Mouse (Mus musculus): Measurements from ENCODE around the gene Rab3gap1. TPM values are rescaled to one million over a fixed set of nuclear protein-coding genes. Genes with fewer than 3 reads are reported as not detected.
A peak's percentile ranks its signal among the peaks of the same experiment; 100 is the strongest.

Gene Rab3gap1
- total RNA-seq (2015) (11.7 and 12.1 TPM in 2 replicates), total RNA-seq (2017) (29.4 and 35.5 TPM in 2 replicates)

GRCm38 (mm10) chr1:127868300-127869261 lies at the start of gene Rab3gap1:
TSS of gene Rab3gap1 (plus strand) at chr1:127868773.
- peak; percentile 100 for ATAC-seq (ENCODE audit: poor library complexity, severe bottlenecking)

GRCm38 (mm10) chr1:127827325-127827724 lies 41.2 kb upstream of the Rab3gap1 start:
- ATAC-seq (ENCODE audit: poor library complexity, severe bottlenecking), result peak; percentile 69

GRCm38 (mm10) chr1:127830215-127830921 lies 38.2 kb upstream of the Rab3gap1 start:
- ATAC-seq (ENCODE audit: poor library complexity, severe bottlenecking), result peak; percentile 73

GRCm38 (mm10) chr1:127833714-127834113 lies 34.9 kb upstream of the Rab3gap1 start:
- no peak for ATAC-seq (ENCODE audit: poor library complexity, severe bottlenecking)

- ATAC-seq (ENCODE audit: poor library complexity, severe bottlenecking), result no peak
Observed at GRCm38 (mm10) chr1:127834202-127834601, 34.4 kb upstream of the Rab3gap1 start.

GRCm38 (mm10) chr1:127836619-127837018 lies 32.0 kb upstream of the Rab3gap1 start:
- ATAC-seq (ENCODE audit: poor library complexity, severe bottlenecking), result peak; percentile 82

GRCm38 (mm10) chr1:127838602-127839001 lies 30.0 kb upstream of the Rab3gap1 start:
- ATAC-seq (ENCODE audit: poor library complexity, severe bottlenecking), result no peak

- no peak for ATAC-seq (ENCODE audit: poor library complexity, severe bottlenecking)
Observed at GRCm38 (mm10) chr1:127845472-127845871, 23.1 kb upstream of the Rab3gap1 start.

- ATAC-seq (ENCODE audit: poor library complexity, severe bottlenecking), result peak; percentile 67
Observed at GRCm38 (mm10) chr1:127850075-127850610, 18.4 kb upstream of the Rab3gap1 start.

GRCm38 (mm10) chr1:127854486-127855222 lies 13.9 kb upstream of the Rab3gap1 start, which contains the start of gene Map3k19:
TSS of gene Map3k19 (minus strand) at chr1:127855031.
- ATAC-seq (ENCODE audit: poor library complexity, severe bottlenecking), result no peak

- ATAC-seq (ENCODE audit: poor library complexity, severe bottlenecking), result peak; percentile 40
Observed at GRCm38 (mm10) chr1:127858945-127859648, 9.5 kb upstream of the Rab3gap1 start.

GRCm38 (mm10) chr1:127859799-127860400 lies 8.7 kb upstream of the Rab3gap1 start:
- no peak for ATAC-seq (ENCODE audit: poor library complexity, severe bottlenecking)

- ATAC-seq (ENCODE audit: poor library complexity, severe bottlenecking), result no peak
Observed at GRCm38 (mm10) chr1:127860492-127860891, 8.1 kb upstream of the Rab3gap1 start.

- no peak for ATAC-seq (ENCODE audit: poor library complexity, severe bottlenecking)
Observed at GRCm38 (mm10) chr1:127861900-127862299, 6.7 kb upstream of the Rab3gap1 start.

GRCm38 (mm10) chr1:127863806-127864205 lies 4.8 kb upstream of the Rab3gap1 start:
- no peak for ATAC-seq (ENCODE audit: poor library complexity, severe bottlenecking)

GRCm38 (mm10) chr1:127869276-127869675 lies 703 bp downstream of the Rab3gap1 start:
- no peak for ATAC-seq (ENCODE audit: poor library complexity, severe bottlenecking)

- ATAC-seq (ENCODE audit: poor library complexity, severe bottlenecking), result no peak
Observed at GRCm38 (mm10) chr1:127899401-127899800, 30.8 kb downstream of the Rab3gap1 start.

- no peak for ATAC-seq (ENCODE audit: poor library complexity, severe bottlenecking)
Observed at GRCm38 (mm10) chr1:127904774-127905385, 36.3 kb downstream of the Rab3gap1 start.

GRCm38 (mm10) chr1:127913116-127913515 lies 44.5 kb downstream of the Rab3gap1 start:
- no peak for ATAC-seq (ENCODE audit: poor library complexity, severe bottlenecking)
